Mouse (Mus musculus) pancreas, adult 10 weeks (tissue): ENCODE measurements around the gene Fam184b. TPM values are rescaled to one million over a fixed set of nuclear protein-coding genes. Genes with fewer than 3 reads are reported as not detected.

ENCODE experiments used
- polyA plus RNA-seq: library from polyadenylated mRNA; stranded (reverse); fragments of 350-450 nt; fragmentation: Illumina TruSeq; extraction: RNeasy Lipid Tissue Mini Kit (QIAGEN cat#74804); gene quantifications from one replicate; pipeline ENCODE4 v1.2.3, GENCODE M21; 2015; ENCODE audit warnings: low read depth, low replicate concordance; ENCODE audit not compliant: insufficient read depth

Fam184b gene
- polyA plus RNA-seq = not detected

GRCm38 (mm10) chr5:45638806-45639714, at the start of gene Fam184b:
Gene Fam184b, minus strand, starts transcription at chr5:45639614.

GRCm38 (mm10) chr5:45669598-45670279, 30.3 kb upstream of the Fam184b start, which contains the start of gene Ncapg:
Gene Ncapg, plus strand, starts transcription at chr5:45669919.

GRCm38 (mm10) chr5:45519960-45520808, 119.2 kb downstream of the Fam184b start, which contains the start of gene Med28:
Gene Med28, plus strand, starts transcription at chr5:45520229.

GRCm38 (mm10) chr5:45493191-45494092, 146.0 kb downstream of the Fam184b start, which contains the start of gene Lap3:
Gene Lap3, plus strand, starts transcription at chr5:45493374.

Other genes with a start within 250 kb of the Fam184b start
- gene Qdpr, start 189.4 kb downstream of the Fam184b start, polyA plus RNA-seq = 43.4 TPM
- not detected for gene Clrn2, start 185.9 kb downstream of the Fam184b start, polyA plus RNA-seq
- 6.8 TPM for gene Lap3, start 146.2 kb downstream of the Fam184b start, polyA plus RNA-seq
- 36.0 TPM for gene Med28, start 119.4 kb downstream of the Fam184b start, polyA plus RNA-seq
- gene Ncapg, start 30.3 kb upstream of the Fam184b start, polyA plus RNA-seq = not detected
- 3.8 TPM for gene Lcorl, start 218.0 kb upstream of the Fam184b start, polyA plus RNA-seq